Mouse (Mus musculus): ENCODE results near the gene Slc38a1. TPM values are rescaled to one million over a fixed set of nuclear protein-coding genes. Genes with fewer than 3 reads are reported as not detected.

The Slc38a1 gene
- polyA plus RNA-seq (2012; rRNA removed): 59.2 and 102 TPM in 2 replicates

DNA sequence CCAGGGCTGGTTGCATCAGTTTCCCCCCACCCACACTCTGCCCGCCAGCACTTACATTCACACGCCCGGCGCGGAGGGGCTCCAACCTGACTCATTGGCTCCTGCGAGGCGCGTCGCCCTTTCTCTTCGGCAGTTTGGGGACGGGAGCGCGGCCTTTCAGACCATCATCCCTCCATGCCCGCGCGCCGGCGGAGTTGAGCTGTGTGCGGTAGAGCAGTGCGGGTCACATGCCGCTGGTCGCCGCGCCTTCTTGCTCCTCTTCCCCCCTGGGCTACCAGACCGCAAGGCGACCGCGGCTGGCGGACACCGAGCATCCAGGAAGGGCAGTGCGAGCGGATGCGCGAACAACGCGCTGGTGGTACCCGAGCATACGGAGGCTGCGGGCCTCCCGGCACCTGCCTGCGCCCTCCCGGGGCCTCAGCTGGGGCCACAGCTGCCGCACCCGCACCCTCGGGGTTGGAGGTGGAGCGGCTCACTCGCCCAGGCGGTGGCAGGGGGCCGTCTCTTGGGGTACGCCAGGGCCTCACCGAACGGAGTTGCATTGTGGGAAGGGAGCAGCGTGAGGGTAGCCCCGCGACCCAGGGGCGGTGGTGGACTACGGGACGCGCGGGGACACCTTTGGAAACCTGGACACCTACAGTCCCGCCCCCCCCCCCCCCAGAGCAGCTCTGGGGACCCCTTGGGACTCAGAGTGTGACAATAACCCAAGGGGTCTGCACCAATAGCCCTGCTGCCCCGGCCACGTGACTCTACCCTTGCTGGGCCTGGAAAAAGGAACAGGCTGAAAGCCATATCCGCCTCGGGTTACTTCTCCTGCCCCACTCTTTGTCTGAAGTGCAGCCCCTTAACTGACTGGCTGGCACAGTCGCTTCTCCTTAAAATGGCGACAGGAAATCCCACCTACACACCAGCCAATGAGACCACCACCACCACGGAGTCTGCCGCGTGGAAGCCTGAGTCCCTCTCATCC is at the start of gene Slc38a1:
TSS of gene Slc38a1 (minus strand) at position 478 of the 970 bp plus-strand sequence.

Other genes starting within 250 kb of the Slc38a1 start
- gene Scaf11, start 182.1 kb downstream of the Slc38a1 start, polyA plus RNA-seq (2012; rRNA removed): 48.9 and 60.4 TPM in 2 replicates
- 101 and 147 TPM in 2 replicates for gene Slc38a2, start 56.8 kb upstream of the Slc38a1 start, polyA plus RNA-seq (2012; rRNA removed)

All from central nervous system, embryonic 11.5 days (tissue).